Mouse (Mus musculus) lung, adult 18-20 months (tissue): Measurements from ENCODE around the gene Pex1.
"Not testable (repeated sequence)": the region's sequence is repeated elsewhere in the genome, so short reads cannot be mapped to it uniquely, and the experiment has no call there.

Source experiments
- DNase-seq, 2 experiments: peaks; one replicate each; pipeline ENCODE4 v3.0.0; 2022; ENCODE audit warnings: mixed read lengths in 2 of 2

Gene Pex1

GRCm38 (mm10) chr5:3645326-3645725 is 49.5 kb downstream of the Pex1 start:
- DNase-seq: no peak

GRCm38 (mm10) chr5:3646539-3646938 is 50.7 kb downstream of the Pex1 start:
- no peak for DNase-seq

- peak; percentile 47 to 64 for DNase-seq
Observed at GRCm38 (mm10) chr5:3646991-3647707, 51.3 kb downstream of the Pex1 start.

GRCm38 (mm10) chr5:3647708-3648121 is 51.8 kb downstream of the Pex1 start:
- DNase-seq: peak; percentile 92 to 96

GRCm38 (mm10) chr5:3648206-3648848 is 52.5 kb downstream of the Pex1 start:
- DNase-seq: no peak

- no peak for DNase-seq
Observed at GRCm38 (mm10) chr5:3648849-3649210, 53.0 kb downstream of the Pex1 start.

- no peak for DNase-seq
Observed at GRCm38 (mm10) chr5:3650881-3651280, 55.0 kb downstream of the Pex1 start, which contains the start of gene Tmbim7. Gene Tmbim7, plus strand, starts transcription at chr5:3651181.

GRCm38 (mm10) chr5:3651621-3652020 is 55.8 kb downstream of the Pex1 start:
- no peak for DNase-seq

GRCm38 (mm10) chr5:3652903-3653575 is 57.2 kb downstream of the Pex1 start:
- DNase-seq: not testable (repeated sequence)

- no peak for DNase-seq
Observed at GRCm38 (mm10) chr5:3653801-3654200, 57.9 kb downstream of the Pex1 start.

- DNase-seq: no peak
Observed at GRCm38 (mm10) chr5:3657085-3657484, 61.2 kb downstream of the Pex1 start, which contains the start of gene Gatad1. Gene Gatad1, minus strand, starts transcription at chr5:3657185.

GRCm38 (mm10) chr5:3665225-3665624 is 69.4 kb downstream of the Pex1 start:
- DNase-seq: no peak

GRCm38 (mm10) chr5:3666585-3666984 is 70.7 kb downstream of the Pex1 start:
- DNase-seq: no peak

GRCm38 (mm10) chr5:3669938-3670554 is 74.2 kb downstream of the Pex1 start:
- DNase-seq: no peak
